Mouse (Mus musculus): ENCODE measurements around the gene 1700123O20Rik. TPM values are rescaled to one million over a fixed set of nuclear protein-coding genes. Genes with fewer than 3 reads are reported as not detected.

The 1700123O20Rik gene
- polyA plus RNA-seq, 1 experiment from 2014 or later, result 81.1 TPM

GRCm38 (mm10) chr14:54735221-54735620, 49.2 kb downstream of the 1700123O20Rik start:
- H3K27ac ChIP-seq (ENCODE audit: low read depth, low read length), result no peak overlapping the region
- H3K4me3 ChIP-seq (ENCODE audit: low read depth, low read length), result no peak overlapping the region
- H3K4me1 ChIP-seq (replicated peaks; ENCODE audit: control insufficient read depth, insufficient read depth, low read length), result no peaks in the 10 kb centered on the region
- H3K9ac ChIP-seq (ENCODE audit: low read depth, low read length), result no peak overlapping the region
- WGBS, result 52% methylated on average over 4 of the region's 4 CpGs
- no peaks in the 10 kb centered on the region for H3K27me3 ChIP-seq (replicated peaks; ENCODE audit: control insufficient read depth, insufficient read depth, low read length)
- no peaks in the 10 kb centered on the region for H3K36me3 ChIP-seq (ENCODE audit: control insufficient read depth, insufficient read depth, low read length)
- ATAC-seq (replicated peaks; ENCODE audit: low FRiP score), result no peak
- no peak overlapping the region for H3K4me2 ChIP-seq
- H3K9me3 ChIP-seq (ENCODE audit: control insufficient read depth, low read length), result no peaks in the 10 kb centered on the region
- no peak for DNase-seq (ENCODE audit: low spot score)

- Histone ChIP-seq H3K9me3 (ENCODE audit: control insufficient read depth, low read length) (no peaks in the 10 kb centered on the region), H3K27me3 (replicated peaks; ENCODE audit: control insufficient read depth, insufficient read depth, low read length) (no peaks in the 10 kb centered on the region), H3K4me3 (ENCODE audit: low read depth, low read length) (no peak overlapping the region), H3K4me2 (no peak overlapping the region), H3K36me3 (ENCODE audit: control insufficient read depth, insufficient read depth, low read length) (no peaks in the 10 kb centered on the region), H3K4me1 (replicated peaks; ENCODE audit: control insufficient read depth, insufficient read depth, low read length) (no peaks in the 10 kb centered on the region), H3K9ac (ENCODE audit: low read depth, low read length) (no peak overlapping the region), H3K27ac (ENCODE audit: low read depth, low read length) (no peak overlapping the region)
- WGBS, result 69% methylated on average over 14 of the region's 14 CpGs
- ATAC-seq (replicated peaks; ENCODE audit: low FRiP score) (no peak), DNase-seq (ENCODE audit: low spot score) (no peak)
Observed at GRCm38 (mm10) chr14:54736555-54737552, 50.8 kb downstream of the 1700123O20Rik start.

- no peak overlapping the region for H3K4me3 ChIP-seq (ENCODE audit: low read depth, low read length)
- 86% methylated on average over 10 of the region's 10 CpGs for WGBS
- no peak overlapping the region for H3K27ac ChIP-seq (ENCODE audit: low read depth, low read length)
- no peaks in the 10 kb centered on the region for H3K36me3 ChIP-seq (ENCODE audit: control insufficient read depth, insufficient read depth, low read length)
- no peak overlapping the region for H3K4me2 ChIP-seq
- no peak for ATAC-seq (replicated peaks; ENCODE audit: low FRiP score)
- no peaks in the 10 kb centered on the region for H3K9me3 ChIP-seq (ENCODE audit: control insufficient read depth, low read length)
- H3K27me3 ChIP-seq (replicated peaks; ENCODE audit: control insufficient read depth, insufficient read depth, low read length), result no peaks in the 10 kb centered on the region
- DNase-seq (ENCODE audit: low spot score), result no peak
- H3K4me1 ChIP-seq (replicated peaks; ENCODE audit: control insufficient read depth, insufficient read depth, low read length), result no peaks in the 10 kb centered on the region
- no peak overlapping the region for H3K9ac ChIP-seq (ENCODE audit: low read depth, low read length)
Observed at GRCm38 (mm10) chr14:54737634-54738033, 51.6 kb downstream of the 1700123O20Rik start.

Small RNA genes lying within 50 kb of the gene (microRNA-seq; reads per million reads assigned to microRNA genes)
- gene Mir6948 (ENCODE audit: borderline number of aligned reads), result 1.4 reads per million

Other genes with a start within 250 kb of the 1700123O20Rik start
- gene Lrp10, start 222.1 kb upstream of the 1700123O20Rik start, polyA plus RNA-seq (2014; fragmentation: Nextera tagmentation; extraction: Ambion mirVana), result 38.6 and 41.3 TPM in 2 replicates
- 0.29 and 0.78 TPM in 2 replicates for gene Rem2, start 210.1 kb upstream of the 1700123O20Rik start, polyA plus RNA-seq (2014; fragmentation: Nextera tagmentation; extraction: Ambion mirVana)
- 98.0 and 108 TPM in 2 replicates for gene Prmt5, start 168.7 kb upstream of the 1700123O20Rik start, polyA plus RNA-seq (2014; fragmentation: Nextera tagmentation; extraction: Ambion mirVana)
- 71.6 and 76.4 TPM in 2 replicates for gene Haus4, start 131.6 kb upstream of the 1700123O20Rik start, polyA plus RNA-seq (2014; fragmentation: Nextera tagmentation; extraction: Ambion mirVana)
- gene Ajuba, start 108.7 kb upstream of the 1700123O20Rik start, polyA plus RNA-seq (2014; fragmentation: Nextera tagmentation; extraction: Ambion mirVana), result 15.0 and 17.8 TPM in 2 replicates
- 5.6 and 5.8 TPM in 2 replicates for gene 4931414P19Rik, start 80.2 kb upstream of the 1700123O20Rik start, polyA plus RNA-seq (2014; fragmentation: Nextera tagmentation; extraction: Ambion mirVana)
- gene Psmb5, start 68.2 kb upstream of the 1700123O20Rik start, polyA plus RNA-seq (2014; fragmentation: Nextera tagmentation; extraction: Ambion mirVana), result 411 and 417 TPM in 2 replicates
- not detected in 2 replicates for gene Psmb11, start 64.8 kb upstream of the 1700123O20Rik start, polyA plus RNA-seq (2014; fragmentation: Nextera tagmentation; extraction: Ambion mirVana)
- not detected in 2 replicates for gene Gm17606, start 45.3 kb upstream of the 1700123O20Rik start, polyA plus RNA-seq (2014; fragmentation: Nextera tagmentation; extraction: Ambion mirVana)
- gene Cdh24, start 44.9 kb upstream of the 1700123O20Rik start, polyA plus RNA-seq (2014; fragmentation: Nextera tagmentation; extraction: Ambion mirVana), result 1.7 and 1.9 TPM in 2 replicates
- gene Acin1, start 715 bp downstream of the 1700123O20Rik start, polyA plus RNA-seq (2014; fragmentation: Nextera tagmentation; extraction: Ambion mirVana), result 98.8 and 109 TPM in 2 replicates
- gene Gm29776, start 12.6 kb downstream of the 1700123O20Rik start, polyA plus RNA-seq (2014; fragmentation: Nextera tagmentation; extraction: Ambion mirVana), result 0.07 TPM in 1 of 2 replicates, not detected in the other
- gene Cebpe, start 26.0 kb downstream of the 1700123O20Rik start, polyA plus RNA-seq (2014; fragmentation: Nextera tagmentation; extraction: Ambion mirVana), result 2.0 and 3.1 TPM in 2 replicates
- 6.8 and 7.1 TPM in 2 replicates for gene Slc7a8, start 95.7 kb downstream of the 1700123O20Rik start, polyA plus RNA-seq (2014; fragmentation: Nextera tagmentation; extraction: Ambion mirVana)
- not detected in 2 replicates for gene Rnf212b, start 127.9 kb downstream of the 1700123O20Rik start, polyA plus RNA-seq (2014; fragmentation: Nextera tagmentation; extraction: Ambion mirVana)
- 5.2 and 5.5 TPM in 2 replicates for gene Homez, start 184.7 kb downstream of the 1700123O20Rik start, polyA plus RNA-seq (2014; fragmentation: Nextera tagmentation; extraction: Ambion mirVana)
- gene Ppp1r3e, start 191.3 kb downstream of the 1700123O20Rik start, polyA plus RNA-seq (2014; fragmentation: Nextera tagmentation; extraction: Ambion mirVana), result 1.1 and 2.1 TPM in 2 replicates
- gene Bcl2l2, start 197.2 kb downstream of the 1700123O20Rik start, polyA plus RNA-seq (2014; fragmentation: Nextera tagmentation; extraction: Ambion mirVana), result 2.0 and 2.1 TPM in 2 replicates
- gene Gm20521, start 197.2 kb downstream of the 1700123O20Rik start, polyA plus RNA-seq (2014; fragmentation: Nextera tagmentation; extraction: Ambion mirVana), result 0.27 TPM in 1 of 2 replicates, not detected in the other
- gene Pabpn1, start 206.3 kb downstream of the 1700123O20Rik start, polyA plus RNA-seq (2014; fragmentation: Nextera tagmentation; extraction: Ambion mirVana), result 117 and 132 TPM in 2 replicates
- gene Slc22a17, start 226.9 kb downstream of the 1700123O20Rik start, polyA plus RNA-seq (2014; fragmentation: Nextera tagmentation; extraction: Ambion mirVana), result 10.5 and 14.0 TPM in 2 replicates
- gene Efs, start 239.9 kb downstream of the 1700123O20Rik start, polyA plus RNA-seq (2014; fragmentation: Nextera tagmentation; extraction: Ambion mirVana), result 5.5 and 6.7 TPM in 2 replicates
- gene Il25, start 246.5 kb downstream of the 1700123O20Rik start, polyA plus RNA-seq (2014; fragmentation: Nextera tagmentation; extraction: Ambion mirVana), result not detected in 2 replicates